In genomic region chr17:3597130-3597529, GRCm38 (mm10) we compare ENCODE assay signal across 14 mouse cellular contexts. TPM values are rescaled to one million over a fixed set of nuclear protein-coding genes. Genes with fewer than 3 reads are reported as not detected.
DNase-seq lines count a peak whose midpoint lies in the region; ATAC-seq and TF ChIP-seq lines count a peak whose summit lies in the region.
"Had no signal": no experiment of that assay in that cellular context is flagged by ENCODE, and none has a peak within 500 bp of the region (broad histone marks: within the 10 kb centered on the region; RNA-seq: fewer than 3 reads in every experiment).

No protein-coding gene starts in this region.

- CTCF ChIA-PET in Patski (lab: Charles Lee): interaction anchor here (1.0 to 1.1 kb wide), 2 partner anchors 22 to 46 kb away, joined by 3 to 4 read pairs; no protein-coding TSS in a partner anchor

- POLR2A ChIA-PET in Patski (lab: Charles Lee): interaction anchor here (1.4 kb wide), 1 partner anchor 40 kb away, joined by 4 read pairs; the partner anchor contains the start of gene Tfb1m

- 81% methylated on average over 1 of the region's 1 CpGs for WGBS in liver, adult 2 months
- 77% methylated on average over 1 of the region's 1 CpGs for WGBS in forebrain, embryonic 10.5 days

- no peaks in the 10 kb centered on the region for H3K36me3 ChIP-seq in liver, adult 2 months (ENCODE audit: control insufficient read depth, insufficient read depth, low read length)
- no peaks in the 10 kb centered on the region for H3K36me3 ChIP-seq in forebrain, embryonic 10.5 days (replicated peaks)
- H3K36me3 ChIP-seq: limb, embryonic 12.5 days had no signal

- peak; percentile 90 for ATAC-seq in Patski
- ATAC-seq: intestine, postnatal 0 days had no signal

- no peak overlapping the region; the same call in 1 of the 2 replicates for H3K27ac ChIP-seq in liver, adult 2 months (replicated peaks; ENCODE audit: insufficient read depth, low read depth, low read length)
- H3K27ac ChIP-seq in embryonic fibroblast, embryonic 13.5 days (ENCODE audit: insufficient read depth, low read length): peak overlapping the region; percentile 98
- no peak overlapping the region for H3K27ac ChIP-seq in forebrain, embryonic 10.5 days
- H3K27ac ChIP-seq: limb, embryonic 12.5 days had no signal

- H3K27me3 ChIP-seq in liver, adult 2 months (ENCODE audit: control insufficient read depth, insufficient read depth, low read length): no peaks in the 10 kb centered on the region
- no peaks in the 10 kb centered on the region for H3K27me3 ChIP-seq in Patski
- H3K27me3 ChIP-seq in forebrain, embryonic 10.5 days (ENCODE audit: poor library complexity, severe bottlenecking): no peaks in the 10 kb centered on the region
- H3K27me3 ChIP-seq: limb, embryonic 12.5 days had no signal

- H3K9ac ChIP-seq in liver, adult 2 months (ENCODE audit: low read depth, low read length): no peak overlapping the region
- H3K9ac ChIP-seq: limb, embryonic 12.5 days had no signal

- no peak for TF ChIP-seq CTCF in liver, adult 2 months (IDR thresholded peaks at IDR 0.05; ENCODE audit: low read depth, low read length)
- TF ChIP-seq CTCF in Patski (IDR thresholded peaks at IDR 0.05): no peak
- TF ChIP-seq CTCF in embryonic fibroblast, embryonic 13.5 days (IDR thresholded peaks at IDR 0.05; ENCODE audit: borderline replicate concordance, insufficient read depth, low read length): no peak

- DNase-seq in liver, adult 2 months (ENCODE audit: extremely low read depth, low read depth, low spot score): peak; percentile 13
- DNase-seq in liver (no peak), Patski (ENCODE audit: low read depth, low spot score) (peak; percentile 82)
- DNase-seq in kidney, postnatal 14 days: peak; percentile 37
- no peak for DNase-seq in right cerebral cortex, postnatal 25 days
- no peak for DNase-seq in forebrain, embryonic 10.5 days (ENCODE audit: extremely low spot score, low spot score)
- DNase-seq: adrenal gland, postnatal 36 days; cerebellum, adult 11 months; heart, postnatal 36 days; right cerebral cortex, postnatal 4 days had no signal

- no peaks in the 10 kb centered on the region for H3K9me3 ChIP-seq in forebrain, embryonic 10.5 days
- H3K9me3 ChIP-seq: limb, embryonic 12.5 days had no signal

- no peak overlapping the region for H3K4me3 ChIP-seq in liver, adult 2 months (ENCODE audit: insufficient read depth, low read depth, low read length)
- no peak overlapping the region for H3K4me3 ChIP-seq in embryonic fibroblast, embryonic 13.5 days (ENCODE audit: insufficient read depth, low read length)
- no peak overlapping the region for H3K4me3 ChIP-seq in forebrain, embryonic 10.5 days
- H3K4me3 ChIP-seq: limb, embryonic 12.5 days; myocyte had no signal

- no peak for TF ChIP-seq POLR2A in liver, adult 2 months (IDR thresholded peaks at IDR 0.05; ENCODE audit: extremely low read depth, insufficient read depth, low read length)
- no peak for TF ChIP-seq POLR2A in embryonic fibroblast, embryonic 13.5 days (IDR thresholded peaks at IDR 0.05; ENCODE audit: low read depth, low read length)

- in situ Hi-C loops in Patski (cut with MboI; ENCODE audit: low pct_unique_long_range_greater_than_20kb): no loop called here

- no peaks in the 10 kb centered on the region for H3K4me1 ChIP-seq in liver, adult 2 months (ENCODE audit: control insufficient read depth, insufficient read depth, low read length)
- peaks cover 3% of the 10 kb centered on the region; the same call in 1 of the 2 replicates for H3K4me1 ChIP-seq in embryonic fibroblast, embryonic 13.5 days (ENCODE audit: control insufficient read depth, insufficient read depth, low read length)
- H3K4me1 ChIP-seq in forebrain, embryonic 10.5 days: no peaks in the 10 kb centered on the region; the same call in 1 of the 2 replicates
- H3K4me1 ChIP-seq: limb, embryonic 12.5 days had no signal

- H3K79me2 ChIP-seq in liver, adult 2 months (ENCODE audit: control insufficient read depth, insufficient read depth, low read length): no peaks in the 10 kb centered on the region

RNA-seq across cellular contexts. Expression of gene Tfb1m, which starts 39.5 kb away (rescaled TPM):
- 14.2 and 15.8 TPM in 2 replicates for total RNA-seq in liver, adult 2 months (2014; rRNA removed)
- polyA plus RNA-seq in liver, adult 2 months (2012; rRNA removed): 3.3 and 5.0 TPM in 2 replicates
- polyA plus RNA-seq in Patski (2021): 12.8 TPM
- polyA plus RNA-seq in embryonic fibroblast, embryonic 13.5 days (2011; ENCODE audit: insufficient read length, low read depth, missing spikeins): 7.9 and 10.7 TPM in 2 replicates
- polyA plus RNA-seq in forebrain, embryonic 10.5 days (2016; fragmentation: Nextera tagmentation; extraction: Ambion mirVana): 23.5 and 27.2 TPM in 2 replicates

Comparison
In these comparisons a context has a peak if more than half of its experiments do, and no peak if none do; other contexts are left out.
1. DNase-seq: peak in liver, adult 2 months (single experiment), Patski (single experiment) and kidney, postnatal 14 days (single experiment); none in liver (single experiment), right cerebral cortex, postnatal 25 days (single experiment) and forebrain, embryonic 10.5 days (single experiment).